37 mouse cellular contexts compared by ENCODE assay signal in the genomic region with DNA sequence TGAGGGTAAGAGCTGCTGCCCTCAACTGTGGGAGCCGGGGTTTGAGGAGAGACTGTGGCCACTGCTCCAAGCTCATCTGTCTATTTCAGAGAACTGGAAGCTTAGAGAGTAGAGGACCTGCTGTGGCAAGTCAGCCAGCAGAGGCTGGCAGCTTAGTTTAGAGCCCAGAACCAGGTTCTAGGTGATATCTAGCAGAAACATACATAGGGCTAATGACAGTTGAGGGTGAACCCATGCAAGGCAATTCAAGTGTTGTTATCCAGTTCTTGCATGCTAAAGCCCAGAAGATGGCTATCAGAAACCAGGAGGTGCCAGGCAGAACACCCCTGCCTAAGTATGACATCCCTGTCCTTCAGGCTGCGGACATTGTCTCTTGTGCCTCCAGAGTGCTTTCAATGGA. TPM values are rescaled to one million over a fixed set of nuclear protein-coding genes. Genes with fewer than 3 reads are reported as not detected.
"Had no signal": no experiment of that assay in that cellular context is flagged by ENCODE, and none has a peak within 500 bp of the region (broad histone marks: within the 10 kb centered on the region; RNA-seq: fewer than 3 reads in every experiment).

No protein-coding gene starts in this region.

- H3K27ac ChIP-seq: embryonic facial prominence, embryonic 10.5 days; embryonic facial prominence, embryonic 12.5 days; embryonic facial prominence, embryonic 13.5 days; embryonic facial prominence, embryonic 15.5 days; forebrain, embryonic 10.5 days; forebrain, embryonic 12.5 days; forebrain, embryonic 13.5 days; forebrain, embryonic 15.5 days; gastrocnemius, adult 2 months; heart, adult 2 months had no signal

- DNase-seq: cerebellum, adult 9-10 months; cerebellum, adult 9-11 months; cerebellum, postnatal 10 days; cerebellum, postnatal 14 days; cerebellum, postnatal 36 days; embryo, embryonic 11 days; forebrain, postnatal 0 days; gastrocnemius, adult 2 months; gastrocnemius, postnatal 10 days; gastrocnemius, postnatal 14 days; gastrocnemius, postnatal 25 days; gastrocnemius, postnatal 36 days; heart, adult 11 months; heart, adult 18-20 months; heart, adult 2 months had no signal

- H3K4me1 ChIP-seq: embryonic facial prominence, embryonic 12.5 days; embryonic facial prominence, embryonic 13.5 days; embryonic facial prominence, embryonic 15.5 days had no signal

- H3K9me3 ChIP-seq: embryonic facial prominence, embryonic 10.5 days; embryonic facial prominence, embryonic 12.5 days; embryonic facial prominence, embryonic 13.5 days; embryonic facial prominence, embryonic 15.5 days; forebrain, embryonic 10.5 days; forebrain, embryonic 12.5 days; forebrain, embryonic 13.5 days; forebrain, embryonic 15.5 days had no signal

- H3K36me3 ChIP-seq: embryonic facial prominence, embryonic 10.5 days; embryonic facial prominence, embryonic 12.5 days; embryonic facial prominence, embryonic 15.5 days; forebrain, embryonic 10.5 days; forebrain, embryonic 12.5 days; forebrain, embryonic 15.5 days had no signal

- H3K4me3 ChIP-seq: embryonic facial prominence, embryonic 10.5 days; embryonic facial prominence, embryonic 12.5 days; embryonic facial prominence, embryonic 13.5 days; embryonic facial prominence, embryonic 15.5 days; erythroblast, embryonic 14.5 days; forebrain, embryonic 10.5 days; forebrain, embryonic 12.5 days; forebrain, embryonic 13.5 days; forebrain, embryonic 15.5 days; gastrocnemius, adult 2 months; heart, adult 2 months had no signal

- H3K9ac ChIP-seq: embryonic facial prominence, embryonic 12.5 days; embryonic facial prominence, embryonic 13.5 days; embryonic facial prominence, embryonic 15.5 days; forebrain, embryonic 12.5 days; forebrain, embryonic 13.5 days; forebrain, embryonic 15.5 days; forebrain, postnatal 0 days had no signal

- H3K27me3 ChIP-seq: embryonic facial prominence, embryonic 12.5 days; embryonic facial prominence, embryonic 13.5 days; embryonic facial prominence, embryonic 15.5 days; forebrain, embryonic 12.5 days; forebrain, embryonic 13.5 days; forebrain, embryonic 15.5 days had no signal

- ATAC-seq: forebrain, embryonic 13.5 days; forebrain, embryonic 14.5 days; forebrain, embryonic 15.5 days; forebrain, embryonic 16.5 days; forebrain, postnatal 0 days had no signal

RNA-seq across cellular contexts. Expression of gene Lrcol1, which starts 58.0 kb away (rescaled TPM):
- total RNA-seq: common myeloid progenitor, adult 5-6 weeks; forebrain, postnatal 0 days; gastrocnemius, adult 18-20 months; gastrocnemius, adult 2 months; gastrocnemius, adult 8-10 months; gastrocnemius, postnatal 10 days; gastrocnemius, postnatal 14 days; gastrocnemius, postnatal 25 days; gastrocnemius, postnatal 36 days; gastrocnemius, postnatal 4 days; granulocyte monocyte progenitor cell, adult 5-6 weeks; heart, adult 18-20 months; heart, adult 2 months; heart, adult 8-10 months had no signal
- polyA plus RNA-seq: cortical plate, adult 2 months; embryonic facial prominence, embryonic 10.5 days; embryonic facial prominence, embryonic 11.5 days; embryonic facial prominence, embryonic 12.5 days; embryonic facial prominence, embryonic 13.5 days; embryonic facial prominence, embryonic 14.5 days; embryonic facial prominence, embryonic 15.5 days; erythroblast, embryonic 14.5 days; forebrain, embryonic 10.5 days; forebrain, embryonic 11.5 days; forebrain, embryonic 12.5 days; forebrain, embryonic 13.5 days; forebrain, embryonic 14.5 days; forebrain, embryonic 15.5 days; forebrain, embryonic 16.5 days; forebrain, postnatal 0 days; frontal cortex, adult 2 months; heart, adult 2 months had no signal

RNA-seq across cellular contexts. Expression of gene P2rx2, which starts 59.5 kb away (rescaled TPM):
- total RNA-seq: gastrocnemius, adult 18-20 months; gastrocnemius, adult 2 months; gastrocnemius, adult 8-10 months; gastrocnemius, postnatal 10 days; gastrocnemius, postnatal 14 days; gastrocnemius, postnatal 25 days; gastrocnemius, postnatal 36 days; gastrocnemius, postnatal 4 days; granulocyte monocyte progenitor cell, adult 5-6 weeks; heart, adult 18-20 months; heart, adult 2 months; heart, adult 8-10 months had no signal
- polyA plus RNA-seq: erythroblast, embryonic 14.5 days had no signal
